Mouse (Mus musculus): ENCODE measurements around the gene 1110017D15Rik. TPM values are rescaled to one million over a fixed set of nuclear protein-coding genes. Genes with fewer than 3 reads are reported as not detected.

Gene 1110017D15Rik
- polyA plus RNA-seq, 1 experiment: not detected

DNA sequence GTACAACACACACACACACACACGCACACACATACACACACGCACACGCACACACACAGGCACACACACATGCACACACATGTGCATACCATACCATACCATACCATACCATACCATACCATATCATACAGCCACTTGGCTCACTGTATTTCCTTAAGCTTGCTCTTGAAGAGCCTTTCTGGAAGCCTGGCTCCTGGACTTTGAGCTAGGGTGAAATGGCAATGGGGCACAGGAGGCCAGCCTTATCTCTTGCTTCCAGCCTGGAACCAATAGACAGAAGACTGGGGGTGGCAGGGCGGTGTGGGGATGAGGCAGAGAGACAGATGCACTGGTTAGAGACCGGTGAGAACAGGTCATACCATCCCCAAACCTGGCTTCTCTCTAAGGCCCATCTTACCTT is 2.1 kb upstream of the 1110017D15Rik start:
- no peak overlapping the region for H3K27ac ChIP-seq (ENCODE audit: insufficient read depth, low read length)
- no peak overlapping the region for H3K4me3 ChIP-seq (ENCODE audit: insufficient read depth, low read length)
- TF ChIP-seq CTCF (IDR thresholded peaks at IDR 0.05; ENCODE audit: borderline replicate concordance, insufficient read depth, low read length): no peak
- no peak for TF ChIP-seq POLR2A (IDR thresholded peaks at IDR 0.05; ENCODE audit: low read depth, low read length)
- no peaks in the 10 kb centered on the region for H3K4me1 ChIP-seq (ENCODE audit: control insufficient read depth, insufficient read depth, low read length)

GRCm38 (mm10) chr4:41518349-41518748 is 1.2 kb upstream of the 1110017D15Rik start:
- TF ChIP-seq POLR2A (IDR thresholded peaks at IDR 0.05; ENCODE audit: low read depth, low read length) (no peak), CTCF (IDR thresholded peaks at IDR 0.05; ENCODE audit: borderline replicate concordance, insufficient read depth, low read length) (no peak)

GRCm38 (mm10) chr4:41513714-41514113 is 3.4 kb downstream of the 1110017D15Rik start:
- no peak overlapping the region for H3K4me3 ChIP-seq (ENCODE audit: insufficient read depth, low read length)
- TF ChIP-seq CTCF (IDR thresholded peaks at IDR 0.05; ENCODE audit: borderline replicate concordance, insufficient read depth, low read length) (no peak), POLR2A (IDR thresholded peaks at IDR 0.05; ENCODE audit: low read depth, low read length) (no peak)
- H3K4me1 ChIP-seq (ENCODE audit: control insufficient read depth, insufficient read depth, low read length): no peaks in the 10 kb centered on the region
- no peak overlapping the region for H3K27ac ChIP-seq (ENCODE audit: insufficient read depth, low read length)

More at GRCm38 (mm10) chr4:41518349-41518748, 1.2 kb upstream of the 1110017D15Rik start:
- no peak overlapping the region for H3K27ac ChIP-seq (ENCODE audit: insufficient read depth, low read length)
- no peaks in the 10 kb centered on the region for H3K4me1 ChIP-seq (ENCODE audit: control insufficient read depth, insufficient read depth, low read length)
- no peak overlapping the region for H3K4me3 ChIP-seq (ENCODE audit: insufficient read depth, low read length)

- TF ChIP-seq CTCF (IDR thresholded peaks at IDR 0.05; ENCODE audit: borderline replicate concordance, insufficient read depth, low read length) (no peak), POLR2A (IDR thresholded peaks at IDR 0.05; ENCODE audit: low read depth, low read length) (no peak)
- no peak overlapping the region for H3K4me3 ChIP-seq (ENCODE audit: insufficient read depth, low read length)
- H3K27ac ChIP-seq (ENCODE audit: insufficient read depth, low read length): no peak overlapping the region
- no peaks in the 10 kb centered on the region for H3K4me1 ChIP-seq (ENCODE audit: control insufficient read depth, insufficient read depth, low read length)
Observed at GRCm38 (mm10) chr4:41513309-41513708, 3.8 kb downstream of the 1110017D15Rik start.

DNA sequence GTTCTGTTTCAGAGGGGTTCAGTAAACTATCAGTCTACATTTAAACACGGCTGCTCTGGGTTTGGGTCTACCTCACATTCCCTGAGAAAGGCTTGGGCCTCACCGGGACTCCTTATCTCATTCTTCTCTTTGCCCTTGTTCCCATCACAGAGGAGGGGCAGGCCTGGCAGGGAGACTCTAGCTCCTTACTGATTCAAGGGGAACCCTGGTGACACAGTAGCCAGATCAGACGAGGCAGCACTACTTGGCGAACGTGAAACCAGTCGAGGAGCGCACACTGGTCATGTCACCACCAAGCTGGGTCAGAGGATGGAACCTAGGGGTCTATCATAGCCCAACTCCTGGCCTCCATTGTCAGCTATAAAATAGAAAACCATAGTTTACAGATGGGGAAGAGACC is 9.1 kb downstream of the 1110017D15Rik start:
- no peaks in the 10 kb centered on the region for H3K4me1 ChIP-seq (ENCODE audit: control insufficient read depth, insufficient read depth, low read length)
- H3K27ac ChIP-seq (ENCODE audit: insufficient read depth, low read length): no peak overlapping the region
- H3K4me3 ChIP-seq (ENCODE audit: insufficient read depth, low read length): no peak overlapping the region
- TF ChIP-seq POLR2A (IDR thresholded peaks at IDR 0.05; ENCODE audit: low read depth, low read length) (no peak), CTCF (IDR thresholded peaks at IDR 0.05; ENCODE audit: borderline replicate concordance, insufficient read depth, low read length) (no peak)

GRCm38 (mm10) chr4:41507326-41507924 is 9.7 kb downstream of the 1110017D15Rik start:
- peak overlapping the region; percentile 37 for H3K4me3 ChIP-seq (ENCODE audit: insufficient read depth, low read length)
- TF ChIP-seq CTCF (IDR thresholded peaks at IDR 0.05; ENCODE audit: borderline replicate concordance, insufficient read depth, low read length): no peak
- TF ChIP-seq POLR2A (IDR thresholded peaks at IDR 0.05; ENCODE audit: low read depth, low read length): no peak
- H3K27ac ChIP-seq (ENCODE audit: insufficient read depth, low read length): no peak overlapping the region
- no peaks in the 10 kb centered on the region for H3K4me1 ChIP-seq (ENCODE audit: control insufficient read depth, insufficient read depth, low read length)

- H3K4me1 ChIP-seq (ENCODE audit: control insufficient read depth, insufficient read depth, low read length): no peaks in the 10 kb centered on the region
- H3K27ac ChIP-seq (ENCODE audit: insufficient read depth, low read length): no peak overlapping the region
- TF ChIP-seq CTCF (IDR thresholded peaks at IDR 0.05; ENCODE audit: borderline replicate concordance, insufficient read depth, low read length) (no peak), POLR2A (IDR thresholded peaks at IDR 0.05; ENCODE audit: low read depth, low read length) (peak; percentile 71)
- H3K4me3 ChIP-seq (ENCODE audit: insufficient read depth, low read length): peak overlapping the region; percentile 37
Observed at GRCm38 (mm10) chr4:41506906-41507305, 10.2 kb downstream of the 1110017D15Rik start.

- TF ChIP-seq POLR2A (IDR thresholded peaks at IDR 0.05; ENCODE audit: low read depth, low read length) (no peak), CTCF (IDR thresholded peaks at IDR 0.05; ENCODE audit: borderline replicate concordance, insufficient read depth, low read length) (no peak)
- no peak overlapping the region for H3K27ac ChIP-seq (ENCODE audit: insufficient read depth, low read length)
- H3K4me1 ChIP-seq (ENCODE audit: control insufficient read depth, insufficient read depth, low read length): no peaks in the 10 kb centered on the region
- no peak overlapping the region for H3K4me3 ChIP-seq (ENCODE audit: insufficient read depth, low read length)
Observed at GRCm38 (mm10) chr4:41506156-41506555, 11.0 kb downstream of the 1110017D15Rik start.

DNA sequence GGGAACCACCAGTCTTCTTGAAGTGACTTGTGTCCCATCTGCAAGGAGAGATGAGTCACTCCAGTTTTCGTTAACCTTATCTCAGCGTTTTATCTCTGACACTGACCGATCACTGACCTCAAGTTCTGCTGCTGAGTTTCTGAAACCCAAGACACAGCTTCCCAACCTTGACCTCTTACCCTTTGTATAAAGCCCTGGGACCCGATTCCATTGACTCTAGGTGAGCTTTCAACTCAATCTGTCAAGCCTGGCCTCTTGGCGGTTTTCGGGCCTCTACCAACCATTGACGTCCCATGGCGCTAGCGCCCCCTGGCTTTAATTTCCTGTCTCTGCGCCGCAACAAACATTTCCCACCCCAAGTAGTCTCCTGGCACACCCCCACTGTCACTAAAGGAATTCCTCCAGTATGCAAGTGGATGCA is 12.0 kb downstream of the 1110017D15Rik start:
- Histone ChIP-seq H3K27ac (ENCODE audit: insufficient read depth, low read length) (no peak overlapping the region), H3K4me3 (ENCODE audit: insufficient read depth, low read length) (no peak overlapping the region), H3K4me1 (ENCODE audit: control insufficient read depth, insufficient read depth, low read length) (no peaks in the 10 kb centered on the region)
- no peak for TF ChIP-seq CTCF (IDR thresholded peaks at IDR 0.05; ENCODE audit: borderline replicate concordance, insufficient read depth, low read length)
- TF ChIP-seq POLR2A (IDR thresholded peaks at IDR 0.05; ENCODE audit: low read depth, low read length): no peak

GRCm38 (mm10) chr4:41504325-41504724 is 12.8 kb downstream of the 1110017D15Rik start:
- TF ChIP-seq CTCF (IDR thresholded peaks at IDR 0.05; ENCODE audit: borderline replicate concordance, insufficient read depth, low read length) (no peak), POLR2A (IDR thresholded peaks at IDR 0.05; ENCODE audit: low read depth, low read length) (no peak)
- Histone ChIP-seq H3K27ac (ENCODE audit: insufficient read depth, low read length) (no peak overlapping the region), H3K4me1 (ENCODE audit: control insufficient read depth, insufficient read depth, low read length) (no peaks in the 10 kb centered on the region), H3K4me3 (ENCODE audit: insufficient read depth, low read length) (no peak overlapping the region)
